Mouse (Mus musculus) lung, postnatal 0 days (tissue): ENCODE data around the gene Cd82. TPM values are rescaled to one million over a fixed set of nuclear protein-coding genes. Genes with fewer than 3 reads are reported as not detected.
A peak's percentile ranks its signal among the peaks of the same experiment; 100 is the strongest.

ENCODE experiments used
- ATAC-seq: fragments of 200-750 bp; cut with Nextera tagmentation; 2 replicates; pipeline ENCODE4 v1.8.0; 2017; ENCODE audit warnings: moderate library complexity
- DNase-seq: peaks from one replicate; pipeline ENCODE4 v3.0.0-alpha.2; 2016; ENCODE audit warnings: low spot score
- H3K27ac ChIP-seq: fragments of 300-500 bp; sonication (generic); 2 replicates; pipeline ENCODE4 v1.5.1; 2014; ENCODE audit warnings: antibody characterized with exemption, mild to moderate bottlenecking, low read length, mixed read lengths
- H3K27me3 ChIP-seq: fragments of 300-500 bp; sonication (generic); replicated peaks from 2 replicates; pipeline ENCODE4 v1.6.1; 2014; ENCODE audit warnings: low read length, mixed read lengths; ENCODE audit not compliant: insufficient read depth
- H3K36me3 ChIP-seq: fragments of 300-500 bp; sonication (generic); 2 replicates; pipeline ENCODE4 v1.6.1; 2014; ENCODE audit warnings: low read length, mixed read lengths; ENCODE audit not compliant: insufficient read depth
- H3K4me1 ChIP-seq: fragments of 300-500 bp; sonication (generic); 2 replicates; pipeline ENCODE4 v1.6.1; 2014; ENCODE audit warnings: antibody characterized with exemption, low read depth, low read length, mixed read lengths; ENCODE audit not compliant: insufficient read depth
- H3K4me2 ChIP-seq: fragments of 300-500 bp; sonication (generic); replicated peaks from 2 replicates; pipeline ENCODE4 v1.6.1; 2014; ENCODE audit warnings: low read depth, mild to moderate bottlenecking, low read length, moderate library complexity, mixed read lengths
- H3K4me3 ChIP-seq: fragments of 300-500 bp; sonication (generic); 2 replicates; pipeline ENCODE4 v1.5.1; 2014; ENCODE audit warnings: low read depth, low read length
- H3K9ac ChIP-seq: fragments of 300-500 bp; sonication (generic); replicated peaks from 2 replicates; pipeline ENCODE4 v1.6.1; 2014; ENCODE audit warnings: low read depth, mild to moderate bottlenecking
- H3K9me3 ChIP-seq: fragments of 300-500 bp; sonication (generic); 2 replicates; pipeline ENCODE4 v1.6.1; 2016; ENCODE audit warnings: low read length, mixed read lengths
- CTCF ChIP-seq: IDR thresholded peaks from 2 replicates; pipeline ENCODE4 v1.5.1; 2016; ENCODE audit warnings: antibody characterized with exemption, mild to moderate bottlenecking
- EP300 ChIP-seq: IDR thresholded peaks from 2 replicates; pipeline ENCODE4 v1.6.1; 2016; ENCODE audit warnings: antibody characterized with exemption, mild to moderate bottlenecking, control low read depth
- WGBS: fragments of 180-500 bp; shearing (Covaris S2); extraction: QIAGEN DNeasy Blood & Tissue Kit; methylation state at CpG from one replicate; pipeline ENCODE4 v1.1.7; 2014; 5-methylcytosine and 5-hydroxymethylcytosine counted together
- polyA plus RNA-seq: library from polyadenylated mRNA; unstranded; fragments of >200 nt; fragmentation: Nextera tagmentation; extraction: Ambion mirVana; gene quantifications from 2 replicates; pipeline ENCODE4 v1.2.1, GENCODE M21; 2015

The Cd82 gene
- polyA plus RNA-seq, 1 experiment from 2014 or later: 94.1 TPM

DNA sequence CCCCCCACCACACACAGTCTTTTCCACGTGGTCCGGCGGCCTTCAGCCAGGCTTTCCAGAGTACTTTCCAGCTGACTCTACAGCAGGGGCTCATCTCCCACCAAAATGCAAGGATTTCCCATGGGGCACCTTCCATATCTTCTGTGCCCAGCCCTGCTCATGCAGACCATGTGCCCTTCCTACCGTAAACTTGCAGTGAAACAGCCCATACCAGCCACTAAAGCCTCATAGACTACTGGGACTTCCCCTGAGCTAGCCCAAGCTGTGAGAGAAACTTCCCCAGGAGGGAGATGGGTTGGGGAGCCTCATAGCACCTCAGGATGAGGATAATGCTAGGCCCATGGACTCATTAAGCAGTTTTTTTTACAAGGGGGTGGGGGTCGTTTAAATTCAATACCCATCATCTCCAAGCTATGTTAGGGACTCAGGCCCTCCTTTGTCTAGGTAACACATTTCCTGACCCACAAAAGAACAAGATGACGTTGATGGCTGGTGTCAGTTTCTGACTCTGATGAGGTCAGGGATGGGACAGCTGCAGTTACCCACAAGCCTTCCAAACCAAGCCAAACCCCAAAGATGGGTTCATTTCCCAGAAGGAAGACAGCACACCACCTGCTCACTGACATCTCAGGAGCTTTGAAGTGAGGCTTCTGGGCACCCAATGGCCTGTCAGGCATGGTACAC is 2.0 kb downstream of the Cd82 start:
- H3K9me3 ChIP-seq: no peaks in the 10 kb centered on the region
- ATAC-seq (no peak), DNase-seq (no peak)
- no peak overlapping the region for H3K9ac ChIP-seq
- peak overlapping the region; percentile 59 for H3K4me3 ChIP-seq
- H3K4me1 ChIP-seq: peaks cover 20% of the 10 kb centered on the region
- no peak overlapping the region for H3K27ac ChIP-seq
- TF ChIP-seq EP300 (no peak), CTCF (no peak)
- H3K36me3 ChIP-seq: no peaks in the 10 kb centered on the region
- WGBS: 81% methylated on average over 6 of the region's 6 CpGs
- no peaks in the 10 kb centered on the region for H3K27me3 ChIP-seq
- peak overlapping the region; percentile 94 for H3K4me2 ChIP-seq

DNA sequence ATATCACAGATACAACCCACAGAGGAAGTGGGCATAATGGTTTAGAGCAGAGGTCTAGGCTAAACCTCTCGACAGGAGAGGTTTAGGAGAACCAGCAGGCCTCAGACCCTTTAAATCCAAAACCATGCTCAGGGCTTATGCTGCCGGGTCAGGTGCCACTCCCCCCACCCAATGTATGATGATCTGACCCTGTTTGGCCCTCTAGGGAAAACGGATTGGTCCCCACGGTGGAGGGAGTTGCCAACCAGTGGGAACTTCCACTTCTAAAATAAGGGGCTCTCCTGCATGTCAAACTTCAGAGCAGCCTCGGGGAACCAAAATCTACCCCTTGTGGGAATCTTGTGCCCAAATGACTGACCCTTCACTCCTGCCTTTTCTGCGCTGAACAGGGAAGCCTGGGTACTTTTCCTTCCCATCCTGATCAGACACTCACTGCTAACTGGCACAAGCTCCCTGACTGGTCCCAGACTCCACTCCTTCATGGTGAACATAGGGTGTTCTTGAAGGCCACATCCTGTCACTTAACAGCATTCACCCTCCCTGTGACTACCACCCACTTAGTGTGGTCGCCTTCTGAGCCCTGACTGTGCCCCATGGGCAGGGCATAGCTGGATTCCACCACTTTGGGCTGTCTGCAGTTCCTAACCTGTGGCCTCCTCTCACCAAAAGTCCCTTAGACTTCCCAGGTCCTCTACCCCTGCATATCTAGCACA is 3.6 kb downstream of the Cd82 start:
- Histone ChIP-seq H3K27ac (peak overlapping the region; percentile 69), H3K36me3 (no peaks in the 10 kb centered on the region), H3K27me3 (no peaks in the 10 kb centered on the region), H3K4me2 (no peak overlapping the region; the same call in 1 of the 2 replicates), H3K9me3 (no peaks in the 10 kb centered on the region), H3K4me3 (no peak overlapping the region), H3K4me1 (peaks cover 25% of the 10 kb centered on the region), H3K9ac (no peak overlapping the region)
- no peak for DNase-seq
- 49% methylated on average over 7 of the region's 7 CpGs for WGBS
- TF ChIP-seq EP300 (no peak), CTCF (no peak)
- ATAC-seq: no peak

DNA sequence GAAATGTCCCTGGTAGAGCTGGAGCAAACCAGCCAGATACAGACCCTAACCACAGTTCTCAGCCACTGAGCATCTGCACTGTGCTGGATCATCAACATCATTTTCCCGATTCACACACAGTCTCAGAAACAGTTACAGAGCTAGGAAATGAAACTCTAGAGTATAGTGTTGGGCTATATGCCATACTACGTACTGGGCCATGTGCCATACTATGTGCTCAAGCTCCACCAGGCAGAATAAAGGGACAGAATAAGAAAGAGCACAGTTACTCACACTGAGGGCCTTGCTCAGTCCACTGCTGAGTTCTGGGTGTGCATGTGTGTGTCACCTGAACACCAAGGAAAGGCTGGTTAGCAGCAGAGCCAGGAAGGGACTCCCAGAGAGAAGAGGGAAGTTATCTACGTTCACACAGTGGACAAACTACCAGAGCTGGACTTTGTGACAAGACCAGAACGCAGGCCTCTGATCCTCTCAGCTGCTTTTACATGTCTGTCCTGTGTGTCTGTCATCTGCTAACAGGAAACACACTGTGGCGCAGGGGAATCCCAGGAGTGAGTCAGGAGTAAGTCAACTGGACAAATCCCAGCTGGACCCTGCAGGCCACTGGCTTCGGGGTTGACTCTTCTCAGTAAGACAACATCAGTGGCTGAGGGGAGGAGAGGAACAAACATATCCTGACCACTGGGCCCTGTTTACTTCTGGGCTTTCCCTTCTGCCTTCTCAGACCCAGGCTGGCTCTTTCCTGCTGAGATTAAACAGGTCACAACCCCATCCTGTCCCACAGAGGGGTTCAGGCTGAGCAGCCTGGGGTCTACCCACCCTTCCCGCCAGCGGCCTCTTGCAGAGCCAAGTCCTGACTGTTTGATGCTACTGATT is 4.4 kb downstream of the Cd82 start:
- H3K4me1 ChIP-seq: peaks cover 33% of the 10 kb centered on the region
- H3K4me3 ChIP-seq: no peak overlapping the region
- 38% methylated on average over 8 of the region's 8 CpGs for WGBS
- H3K27me3 ChIP-seq: no peaks in the 10 kb centered on the region
- ATAC-seq (peak; percentile 1; the same call in 1 of the 2 replicates), DNase-seq (peak; percentile 89)
- H3K4me2 ChIP-seq: peak overlapping the region; percentile 11; the same call in 1 of the 2 replicates
- H3K9me3 ChIP-seq: no peaks in the 10 kb centered on the region
- H3K9ac ChIP-seq: no peak overlapping the region
- H3K27ac ChIP-seq: peak overlapping the region; percentile 69
- no peak for TF ChIP-seq EP300
- no peak for TF ChIP-seq CTCF
- no peaks in the 10 kb centered on the region for H3K36me3 ChIP-seq

DNA sequence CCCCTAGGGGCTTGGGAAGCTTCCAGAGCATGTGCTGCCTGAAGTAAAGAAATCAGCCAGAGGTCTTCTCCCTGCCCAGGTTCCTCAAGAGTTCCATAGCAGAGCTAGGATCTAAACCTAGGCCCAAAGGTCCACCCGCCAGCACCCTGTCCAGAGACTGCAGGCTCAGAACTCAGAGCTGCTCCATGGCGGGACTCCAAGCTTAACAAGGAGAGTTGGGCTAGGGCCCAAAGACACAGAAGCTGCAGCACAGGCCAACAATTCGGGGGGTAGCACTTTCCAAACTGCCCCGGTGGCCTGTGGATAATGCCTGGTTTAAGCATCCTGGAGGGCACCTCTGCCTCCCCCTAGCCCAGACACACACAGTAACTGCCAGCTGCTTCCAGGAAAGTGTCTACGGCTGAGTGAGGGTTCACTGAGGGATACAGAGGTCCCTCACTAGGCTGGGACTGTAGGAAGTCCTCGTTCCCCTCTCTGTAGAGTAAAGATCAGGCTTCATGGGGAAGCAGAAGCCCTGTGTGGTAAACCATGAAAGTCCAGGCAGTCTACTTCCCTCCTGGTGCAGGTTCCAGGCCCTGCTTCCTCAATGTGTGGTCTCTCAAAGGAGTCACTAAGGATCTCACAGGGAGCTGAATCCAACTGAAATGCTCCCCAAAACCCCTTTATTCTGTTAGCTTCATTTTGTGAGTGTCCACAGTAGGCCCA is 5.4 kb downstream of the Cd82 start:
- H3K9ac ChIP-seq: no peak overlapping the region
- DNase-seq (peak; percentile 47), ATAC-seq (no peak)
- WGBS: 76% methylated on average over 5 of the region's 6 CpGs
- no peaks in the 10 kb centered on the region for H3K27me3 ChIP-seq
- no peak overlapping the region for H3K4me3 ChIP-seq
- peaks cover 34% of the 10 kb centered on the region for H3K4me1 ChIP-seq
- H3K9me3 ChIP-seq: no peaks in the 10 kb centered on the region
- TF ChIP-seq CTCF (no peak), EP300 (no peak)
- H3K27ac ChIP-seq: peak overlapping the region; percentile 35; the same call in 1 of the 2 replicates
- H3K4me2 ChIP-seq: no peak overlapping the region
- no peaks in the 10 kb centered on the region for H3K36me3 ChIP-seq

DNA sequence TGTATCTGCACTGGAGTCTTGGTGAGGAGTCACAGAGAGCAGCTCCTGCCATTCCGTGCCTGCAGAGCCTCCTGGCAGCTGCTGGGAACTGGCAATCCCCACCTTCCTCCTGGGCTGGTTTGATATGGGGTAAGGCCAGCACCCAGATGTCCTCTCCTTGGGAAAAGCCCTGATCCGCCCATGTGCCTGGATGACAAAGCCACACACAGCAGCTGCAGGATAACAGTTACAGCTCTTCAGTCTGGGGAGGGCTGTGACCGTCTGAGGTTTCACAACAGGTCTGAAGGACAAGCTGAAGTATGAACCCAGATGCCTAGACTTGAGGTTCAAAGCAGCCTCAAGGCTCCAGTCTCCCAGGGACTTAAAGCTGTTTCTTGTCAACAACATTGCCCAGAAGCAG is 6.8 kb downstream of the Cd82 start:
- TF ChIP-seq CTCF: no peak
- TF ChIP-seq EP300: 0 out of 2 replicates have a peak, but pooled peaks have one; percentile 61
- no peak overlapping the region for H3K4me3 ChIP-seq
- no peaks in the 10 kb centered on the region for H3K27me3 ChIP-seq
- H3K4me1 ChIP-seq: peaks cover 30% of the 10 kb centered on the region
- WGBS: 55% methylated on average over 3 of the region's 3 CpGs
- H3K27ac ChIP-seq: peak overlapping the region; percentile 35
- no peak overlapping the region for H3K4me2 ChIP-seq
- no peak overlapping the region for H3K9ac ChIP-seq
- no peaks in the 10 kb centered on the region for H3K36me3 ChIP-seq
- H3K9me3 ChIP-seq: no peaks in the 10 kb centered on the region
- DNase-seq: peak; percentile 88
- peak; percentile 66 for ATAC-seq
